Mouse (Mus musculus) thymus, postnatal 4 days (tissue): ENCODE measurements around the gene Acss2.
"Not testable (repeated sequence)": the region's sequence is repeated elsewhere in the genome, so short reads cannot be mapped to it uniquely, and the experiment has no call there.

Experiments
- DNase-seq: peaks from one replicate; pipeline ENCODE4 v3.0.0; 2021

Acss2 gene

DNA sequence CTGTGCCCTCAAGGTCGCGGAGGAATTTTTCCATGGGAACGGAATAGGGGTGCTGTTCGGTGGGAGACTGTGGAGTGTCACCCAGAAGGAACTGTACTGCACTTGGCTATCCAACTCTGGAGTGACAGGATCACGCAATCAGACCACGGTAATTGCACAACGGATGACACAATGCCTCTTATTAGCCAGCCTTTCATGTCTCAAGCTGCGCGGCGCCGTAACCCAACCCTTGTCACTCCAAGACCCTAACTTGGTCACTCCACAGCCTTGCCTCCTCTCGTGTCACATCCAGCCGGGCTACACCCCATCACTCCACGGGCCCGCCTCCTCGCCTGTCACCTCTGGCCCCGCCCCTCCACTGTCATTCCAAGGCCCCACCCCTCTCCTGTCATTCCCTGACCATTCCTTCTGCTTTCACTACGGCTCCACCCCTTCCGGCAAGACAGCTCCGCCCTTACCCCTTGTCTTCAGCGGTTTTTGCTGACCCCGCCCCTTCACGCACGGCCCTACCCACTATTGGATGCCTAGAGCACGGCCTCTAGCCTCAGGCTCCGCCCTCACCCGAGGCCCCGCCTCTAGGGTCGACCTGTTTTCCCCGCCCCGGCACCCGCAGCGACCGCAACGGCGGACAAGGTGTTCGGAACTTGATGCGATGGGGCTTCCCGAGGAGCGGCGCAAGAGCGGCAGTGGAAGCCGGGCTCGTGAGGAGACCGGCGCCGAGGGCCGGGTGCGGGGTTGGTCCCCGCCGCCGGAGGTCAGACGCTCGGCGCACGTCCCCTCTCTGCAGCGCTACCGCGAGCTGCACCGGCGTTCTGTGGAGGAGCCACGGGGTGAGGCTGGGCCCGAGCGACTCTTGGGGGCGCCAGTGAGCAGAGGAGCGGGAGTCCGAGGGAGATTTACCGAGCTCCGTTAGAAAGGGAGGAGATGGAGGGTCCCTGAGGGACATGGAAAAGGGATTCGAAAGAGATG is at the start of gene Acss2, which contains the start of gene Ggt7:
Acss2 (plus strand) TSS at position 494 of the 969 bp plus-strand sequence.
Ggt7 (minus strand) TSS at position 783 of the 969 bp plus-strand sequence.
- DNase-seq = peak; percentile 99

DNA sequence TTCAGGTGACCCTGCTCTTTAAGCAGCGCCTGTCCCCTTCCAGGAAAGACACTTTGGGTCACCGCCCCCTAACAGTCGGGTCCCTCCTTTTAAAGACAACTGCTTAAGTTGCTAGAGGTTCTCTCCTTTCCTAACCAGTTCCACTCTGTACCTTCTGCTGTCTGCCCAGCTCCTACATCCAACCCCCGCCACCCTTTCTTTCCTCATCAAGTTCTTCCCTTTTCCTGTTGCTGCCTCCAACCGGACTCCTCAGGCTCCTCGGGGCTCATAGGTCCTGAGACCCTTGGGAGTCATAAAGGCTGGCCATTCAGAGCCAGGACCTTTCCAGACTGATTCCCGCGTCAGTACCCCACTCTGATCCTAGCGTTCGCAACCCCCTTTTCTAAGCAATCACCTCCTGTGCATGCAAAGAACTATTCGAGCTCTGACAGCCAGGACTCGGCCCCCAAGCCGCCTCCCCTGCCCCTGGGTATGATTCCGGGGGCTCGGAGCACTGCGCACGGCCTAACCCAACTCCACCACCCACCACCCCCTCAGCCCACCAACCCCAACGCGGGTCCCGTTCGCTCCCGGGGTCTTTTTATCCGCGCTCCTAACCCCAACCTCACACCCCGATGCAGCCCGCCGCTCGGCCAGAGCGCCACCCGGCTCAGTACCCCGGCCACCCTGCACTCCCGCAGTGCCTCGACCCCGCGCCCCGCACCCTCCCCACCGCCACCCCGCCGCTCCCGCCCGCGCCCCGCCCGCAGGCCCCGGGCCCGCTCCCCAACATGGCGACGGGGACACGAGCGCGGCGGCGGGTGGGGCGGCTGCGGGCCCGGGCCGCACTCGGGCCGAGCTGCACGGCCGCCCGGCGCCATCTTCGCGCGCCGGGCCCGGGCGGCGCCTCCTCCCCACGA is 44.8 kb upstream of the Acss2 start:
- peak; percentile 68 for DNase-seq

DNA sequence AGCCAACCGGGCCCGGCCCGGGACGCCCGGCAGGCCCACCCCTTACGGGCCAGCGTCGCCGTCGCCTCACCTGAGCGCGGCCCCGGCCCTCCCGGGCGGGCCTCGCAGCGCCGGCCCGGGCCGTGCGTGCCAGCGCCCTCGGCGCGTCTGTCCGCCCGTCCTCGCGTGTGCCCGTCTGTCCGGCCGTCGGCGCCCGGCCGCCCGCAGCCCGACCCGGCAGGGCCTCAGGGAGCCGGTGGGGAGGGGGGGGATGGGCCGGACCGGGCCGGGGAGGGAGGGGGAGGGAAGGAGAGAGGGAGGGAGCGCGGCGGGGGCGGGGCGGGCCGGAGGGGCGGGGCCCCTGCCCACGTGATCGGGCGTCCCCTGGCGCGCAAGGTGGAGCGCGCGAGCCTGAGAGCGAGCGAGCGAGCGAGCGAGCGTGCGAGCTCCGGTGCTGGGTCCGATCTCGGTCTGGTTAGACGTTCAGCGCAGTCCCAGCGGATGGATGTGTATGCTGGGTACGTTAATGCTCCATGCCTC is 44.1 kb upstream of the Acss2 start, which contains the start of gene Ncoa6:
Ncoa6 (minus strand) TSS at position 325 of the 519 bp plus-strand sequence.
- peak; percentile 84 for DNase-seq

DNA sequence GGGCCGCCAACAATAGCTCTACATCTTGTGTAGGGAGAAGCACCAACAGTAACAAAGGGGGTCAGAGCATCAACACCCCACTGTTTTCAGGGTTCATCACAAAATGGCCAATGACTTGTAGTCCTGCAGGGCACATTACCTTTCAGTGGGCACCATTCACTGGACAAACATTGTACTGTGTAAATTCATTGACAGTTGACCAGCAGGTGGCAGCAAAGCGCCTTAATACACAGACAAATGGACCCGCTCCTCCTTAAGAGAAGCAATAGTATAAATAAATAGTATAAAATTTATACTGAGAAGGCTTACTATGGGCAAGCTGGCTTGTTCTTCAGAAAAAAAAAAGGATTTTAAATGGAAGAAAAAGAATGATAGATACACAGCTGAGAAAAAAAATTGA is 35.7 kb upstream of the Acss2 start:
- DNase-seq = peak; percentile 86

DNA sequence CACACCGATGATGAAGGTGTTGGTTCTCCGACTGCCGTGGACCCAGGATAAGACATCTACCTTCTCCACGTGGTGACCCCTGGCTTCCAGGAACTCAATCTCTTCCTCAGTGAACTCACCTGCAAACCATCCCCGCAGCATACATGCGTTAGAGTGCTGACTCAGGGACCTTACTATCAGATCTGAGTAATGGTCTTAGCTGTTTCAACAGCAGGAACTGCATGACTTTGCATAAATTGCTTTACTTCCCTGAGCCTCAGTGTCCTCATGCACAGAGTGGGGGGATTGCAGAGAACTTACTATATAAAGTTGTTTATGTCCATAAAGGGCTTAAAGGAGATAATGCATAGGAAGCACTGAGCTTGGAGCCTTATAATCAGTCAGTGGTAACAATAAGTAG is 26.8 kb upstream of the Acss2 start:
- DNase-seq = no peak

DNA sequence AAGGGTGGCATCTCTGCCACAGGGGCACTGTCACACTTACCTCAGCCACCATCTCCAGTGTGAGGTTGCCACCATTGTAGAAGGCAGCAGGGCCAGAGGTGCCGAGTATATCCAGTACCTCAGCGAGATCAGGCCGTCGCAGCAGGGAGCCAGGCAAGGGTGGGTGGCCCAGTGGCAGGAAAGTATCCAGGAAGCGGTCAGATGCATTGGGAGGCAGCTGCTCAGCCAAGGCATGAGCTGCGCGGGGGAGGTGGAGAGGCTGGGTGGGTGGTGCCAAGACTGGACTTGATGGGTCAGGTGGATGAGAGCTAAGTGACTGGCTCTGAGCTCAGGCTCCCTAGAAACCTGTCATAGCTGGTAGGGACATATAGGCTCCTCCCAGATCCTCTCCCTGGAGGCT is 15.2 kb upstream of the Acss2 start:
- no peak for DNase-seq

DNA sequence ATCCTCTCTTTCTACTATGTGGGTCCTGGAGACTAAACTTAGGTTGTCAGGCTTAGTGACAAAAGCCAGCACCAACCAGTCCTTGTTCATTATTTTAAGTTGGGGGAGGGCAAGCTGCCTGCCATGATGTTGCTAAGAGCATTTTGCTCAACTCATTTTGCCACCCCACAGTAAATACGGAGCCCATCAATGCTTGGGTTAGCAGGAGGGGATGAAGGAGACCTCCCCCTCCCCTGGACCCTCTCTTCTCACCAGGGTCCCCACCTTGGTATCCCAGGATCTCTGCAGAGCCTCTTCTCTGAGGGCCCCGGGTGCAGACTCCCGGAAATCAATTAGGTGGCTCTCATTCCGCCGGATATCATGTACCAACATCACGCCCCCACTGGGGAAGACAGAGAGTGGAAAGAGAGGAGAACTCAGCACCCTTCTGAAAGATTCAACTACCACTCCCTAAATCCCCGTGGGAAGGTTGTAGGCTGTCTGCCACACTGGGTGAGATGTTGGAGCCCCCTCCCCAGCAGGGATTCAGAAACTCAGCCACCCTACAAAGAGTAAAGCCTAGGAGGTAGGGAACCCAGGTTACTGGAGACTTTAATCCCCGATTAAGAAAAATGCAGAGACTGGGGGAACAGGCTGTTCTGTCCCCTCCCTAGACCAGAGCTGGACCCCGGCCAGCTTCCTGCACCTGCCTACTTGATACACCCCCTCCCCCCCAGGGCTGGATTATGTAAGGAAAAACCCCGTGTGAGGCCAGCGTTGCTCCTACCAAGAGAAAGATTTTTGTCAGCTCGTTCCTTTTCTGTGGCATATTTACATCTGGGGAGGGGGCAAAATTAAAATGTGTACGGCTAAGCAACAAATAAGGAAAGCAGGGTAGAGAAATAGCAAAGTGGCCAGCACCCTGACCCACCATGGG is 13.1 kb upstream of the Acss2 start:
- no peak for DNase-seq

DNA sequence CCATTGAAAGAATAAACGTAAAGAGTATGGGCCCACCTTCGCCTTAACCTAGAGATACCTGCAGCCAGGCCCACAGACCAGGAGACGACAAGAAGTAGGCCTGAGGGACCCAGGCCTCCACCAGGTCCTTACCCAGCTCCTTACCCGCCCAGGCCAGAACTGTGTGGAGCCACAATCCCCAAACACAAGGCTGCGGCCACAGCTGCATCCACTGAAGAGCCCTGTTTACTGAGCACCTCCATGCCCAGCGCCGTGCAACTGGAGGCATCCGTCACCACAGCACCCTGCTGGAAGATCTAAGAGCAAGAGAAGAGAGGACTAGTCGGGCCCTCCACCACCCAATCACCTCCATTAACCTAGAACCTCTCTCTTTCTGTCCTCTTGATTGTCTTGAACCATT is 11.9 kb upstream of the Acss2 start:
- no peak for DNase-seq

DNA sequence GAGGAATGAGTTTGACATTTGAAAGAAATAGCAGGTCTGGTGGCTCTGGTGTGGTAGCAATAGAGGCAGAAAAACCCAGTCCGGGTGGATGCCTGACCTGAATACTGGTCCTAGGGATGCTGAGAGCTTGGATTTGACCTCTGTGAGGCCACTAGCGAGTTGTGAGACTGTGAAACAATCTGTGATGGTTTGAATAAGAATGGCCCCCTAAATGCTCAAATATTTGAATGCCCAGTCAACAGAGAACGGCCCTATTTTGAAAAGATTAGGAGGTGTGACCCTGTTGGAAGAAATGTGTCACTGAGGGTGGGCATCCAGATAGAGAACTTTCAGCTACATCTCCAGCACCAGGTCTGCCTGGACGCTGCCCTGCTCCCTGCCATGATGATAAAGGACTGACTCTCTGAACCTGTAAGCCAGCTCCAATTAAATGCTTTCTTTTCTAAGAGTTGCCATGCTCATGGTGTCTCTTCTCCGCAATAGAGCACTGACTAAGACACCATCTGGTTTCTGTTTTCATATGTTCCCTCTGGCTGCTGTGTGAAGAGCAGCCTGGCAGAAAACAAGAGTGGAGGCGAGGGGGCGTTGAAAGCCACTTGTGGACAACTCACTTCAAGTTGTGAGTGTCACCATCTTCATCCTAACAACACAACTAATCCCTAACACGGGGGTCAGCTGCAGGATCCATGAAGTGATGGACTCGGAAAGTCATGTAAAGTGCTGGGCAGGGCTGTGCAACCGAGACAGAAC is 9.9 kb upstream of the Acss2 start:
- DNase-seq = no peak

DNA sequence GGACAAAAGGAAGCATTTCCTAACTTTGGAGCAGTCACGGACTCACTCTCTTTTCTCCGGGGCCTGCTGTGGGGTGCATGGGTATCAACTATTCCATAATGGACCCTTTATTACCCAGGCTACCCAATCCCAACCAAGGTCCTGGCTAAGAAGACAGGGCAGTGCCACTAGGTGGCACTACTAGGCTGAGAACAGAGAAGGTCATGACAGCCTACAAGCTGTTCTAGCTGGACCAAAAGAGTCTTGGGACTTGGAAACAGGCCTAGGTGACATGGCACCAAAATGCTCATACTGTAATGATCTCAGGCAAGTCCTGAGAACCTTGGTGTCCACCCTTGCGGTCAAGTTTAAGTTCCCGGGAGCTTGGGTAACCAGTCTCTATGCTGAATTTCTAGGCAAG is 5.3 kb upstream of the Acss2 start:
- peak; percentile 81 for DNase-seq

DNA sequence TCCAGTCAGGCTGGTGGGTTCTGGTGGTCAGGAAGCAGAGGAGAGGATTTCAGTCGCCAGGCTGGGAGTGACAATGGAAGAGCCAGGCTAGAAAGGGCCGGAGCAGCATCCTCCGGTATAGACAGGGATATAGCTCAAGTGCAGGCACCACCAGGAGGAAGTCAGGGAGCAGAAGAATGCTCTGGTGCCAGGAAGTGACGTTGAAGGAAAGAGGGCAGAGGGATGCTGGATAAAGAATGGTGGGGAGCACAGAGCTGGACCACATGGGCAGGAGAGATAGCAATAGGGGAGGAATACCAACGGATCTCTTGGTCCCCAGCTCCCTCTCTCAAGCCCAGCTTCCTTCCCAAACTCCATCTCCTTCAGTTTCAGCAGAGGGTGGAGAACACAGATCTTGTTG is 4.2 kb upstream of the Acss2 start:
- DNase-seq = no peak

DNA sequence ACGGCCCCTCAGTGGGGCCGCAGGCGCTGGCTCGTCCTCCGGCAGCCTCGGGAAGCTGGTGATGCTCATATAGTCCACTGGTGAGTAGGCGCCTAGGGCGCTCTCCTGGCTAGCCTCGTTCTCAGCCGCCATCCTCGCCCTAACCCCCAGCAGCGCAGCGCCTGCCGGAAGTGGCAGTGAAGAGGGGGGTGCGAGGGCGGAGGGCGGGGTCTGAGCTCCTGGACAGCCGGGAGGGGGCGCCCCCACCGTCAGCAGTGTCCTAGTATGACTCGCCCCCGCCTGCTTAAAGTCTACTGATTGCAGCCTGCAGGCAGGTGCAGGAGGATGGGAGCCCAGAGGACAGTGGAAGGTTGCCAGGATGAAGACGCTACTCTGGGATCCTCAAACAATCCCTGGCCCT is 3.1 kb upstream of the Acss2 start:
- DNase-seq = peak; percentile 96

DNA sequence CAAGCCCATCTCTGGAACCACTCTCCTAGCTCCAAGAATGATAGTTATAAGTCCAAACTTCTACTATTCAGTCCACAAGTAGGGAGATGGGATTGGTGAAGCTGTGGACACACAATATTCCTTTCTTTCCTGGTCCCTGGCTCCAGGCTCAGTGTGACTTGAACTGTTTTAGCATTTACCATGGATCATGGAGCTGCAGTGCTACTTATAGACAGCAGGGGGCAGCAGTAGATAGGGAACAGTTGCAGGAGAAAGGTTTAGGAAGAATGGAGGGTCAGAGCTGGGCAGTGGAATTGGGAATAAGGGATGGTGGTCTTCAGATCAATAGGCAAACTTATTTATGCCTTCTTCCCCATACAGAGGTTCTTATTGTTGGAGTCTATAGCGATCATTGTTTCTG is 1.8 kb upstream of the Acss2 start:
- peak; percentile 72 for DNase-seq

DNA sequence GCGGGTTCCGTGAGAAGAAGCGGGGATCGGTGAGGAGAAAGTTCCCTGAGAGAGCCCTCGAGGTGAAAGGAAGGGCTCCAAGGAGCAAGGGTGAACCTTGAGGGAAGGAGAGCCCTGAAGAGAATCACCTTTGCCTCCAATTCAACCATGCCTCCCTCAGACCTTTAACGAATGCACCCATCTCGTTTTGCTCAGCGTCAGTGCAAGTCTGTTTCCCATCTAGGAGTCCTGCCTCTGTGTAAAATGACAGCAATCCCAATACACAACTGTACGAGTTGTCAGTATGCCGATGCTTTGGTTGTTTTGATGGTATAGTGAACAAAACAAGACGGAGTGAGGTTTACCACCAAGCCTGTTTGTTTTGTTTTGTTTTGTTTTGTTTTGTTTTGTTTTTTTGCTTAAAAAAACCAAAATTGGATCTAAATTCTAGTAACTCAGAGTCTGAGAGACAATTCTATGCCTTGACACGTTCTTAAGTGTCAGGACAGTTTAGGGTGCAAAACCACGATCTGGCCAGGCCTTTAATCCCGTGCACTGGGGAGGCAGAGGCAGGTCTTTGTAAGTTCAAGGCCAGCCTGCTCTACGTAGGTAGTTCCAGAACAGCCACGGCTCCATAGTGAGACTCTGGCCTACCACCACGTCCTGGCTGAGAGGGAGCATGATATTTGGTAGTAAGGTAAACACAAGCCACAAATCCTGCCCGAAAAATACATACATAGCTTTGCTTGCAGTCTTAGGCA is 953 bp downstream of the Acss2 start:
- DNase-seq = no peak

DNA sequence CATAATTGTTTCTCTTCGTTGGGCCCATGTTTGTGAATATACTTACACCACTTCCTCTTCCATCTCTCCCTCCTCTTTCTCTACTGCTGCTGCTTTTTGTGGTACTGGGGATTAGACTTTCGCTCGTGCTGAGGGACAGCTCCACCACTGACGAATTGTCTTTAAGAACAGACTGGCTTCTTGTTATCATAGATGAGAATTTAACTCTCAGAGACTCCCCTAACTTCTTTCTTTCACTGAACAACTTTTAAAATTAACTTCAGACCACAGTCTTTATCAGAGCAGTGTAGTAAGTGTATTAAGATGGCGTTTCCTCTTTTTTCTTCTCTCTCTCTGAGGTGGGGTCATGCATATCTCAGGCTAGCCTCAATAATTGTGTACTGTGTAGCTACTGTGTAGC is 6.0 kb downstream of the Acss2 start:
- no peak for DNase-seq

DNA sequence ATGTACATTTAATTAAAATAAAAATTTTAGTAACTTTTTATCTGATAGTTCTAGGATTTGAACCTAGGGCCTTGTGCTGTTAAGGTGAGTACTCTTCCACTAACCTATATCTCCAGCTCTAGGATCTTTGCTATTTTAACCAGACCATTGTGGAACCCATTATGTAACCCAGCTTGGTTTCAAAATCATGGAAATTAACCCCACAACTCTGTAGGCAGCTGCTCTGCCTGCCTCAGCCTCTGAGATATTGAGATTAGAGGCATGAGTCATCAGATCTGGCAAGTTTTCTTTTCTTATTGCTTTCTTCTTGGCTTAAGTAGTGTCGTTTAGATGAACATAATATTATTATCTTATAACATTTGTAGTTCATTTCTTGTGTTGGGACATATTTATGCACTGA is 6.6 kb downstream of the Acss2 start:
- no peak for DNase-seq

DNA sequence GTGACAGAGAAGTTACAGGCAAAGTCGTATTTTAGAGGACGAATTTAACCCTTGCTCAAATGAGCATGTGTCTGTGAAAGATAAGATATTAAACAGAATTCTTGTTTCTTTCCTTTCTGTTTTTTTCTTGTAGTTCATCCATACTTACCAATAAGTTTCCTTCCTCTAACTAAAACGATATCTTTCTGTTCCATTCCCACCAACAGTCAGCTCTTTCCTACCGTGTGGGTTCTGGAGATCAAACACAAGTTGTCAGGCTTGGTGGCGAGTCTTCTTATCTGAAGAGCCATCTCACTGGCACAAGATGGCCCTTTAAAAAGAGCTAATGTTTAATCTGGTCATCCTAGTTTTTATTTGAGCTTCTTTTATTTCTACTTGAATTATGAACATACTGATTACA is 9.6 kb downstream of the Acss2 start:
- DNase-seq = no peak

DNA sequence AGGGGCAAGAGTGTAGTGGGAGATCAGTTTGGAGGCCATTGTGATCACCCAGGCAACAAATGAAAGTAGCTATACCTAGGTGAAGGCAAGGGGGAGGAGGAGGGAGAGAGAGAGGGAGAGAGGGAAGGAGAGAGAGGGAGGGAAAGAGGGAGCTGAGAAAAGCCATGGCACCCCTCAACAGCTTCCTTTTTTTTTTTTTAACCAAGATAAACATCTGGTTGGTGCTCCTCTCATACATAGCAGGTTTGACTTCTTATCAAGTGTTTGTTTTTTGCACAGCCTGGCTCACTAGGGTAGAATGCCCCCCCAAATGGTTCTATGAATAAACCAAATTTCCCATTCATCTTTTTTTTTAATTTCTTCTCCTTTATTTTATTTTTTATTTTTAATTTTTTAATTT is 18.5 kb downstream of the Acss2 start:
- no peak for DNase-seq

DNA sequence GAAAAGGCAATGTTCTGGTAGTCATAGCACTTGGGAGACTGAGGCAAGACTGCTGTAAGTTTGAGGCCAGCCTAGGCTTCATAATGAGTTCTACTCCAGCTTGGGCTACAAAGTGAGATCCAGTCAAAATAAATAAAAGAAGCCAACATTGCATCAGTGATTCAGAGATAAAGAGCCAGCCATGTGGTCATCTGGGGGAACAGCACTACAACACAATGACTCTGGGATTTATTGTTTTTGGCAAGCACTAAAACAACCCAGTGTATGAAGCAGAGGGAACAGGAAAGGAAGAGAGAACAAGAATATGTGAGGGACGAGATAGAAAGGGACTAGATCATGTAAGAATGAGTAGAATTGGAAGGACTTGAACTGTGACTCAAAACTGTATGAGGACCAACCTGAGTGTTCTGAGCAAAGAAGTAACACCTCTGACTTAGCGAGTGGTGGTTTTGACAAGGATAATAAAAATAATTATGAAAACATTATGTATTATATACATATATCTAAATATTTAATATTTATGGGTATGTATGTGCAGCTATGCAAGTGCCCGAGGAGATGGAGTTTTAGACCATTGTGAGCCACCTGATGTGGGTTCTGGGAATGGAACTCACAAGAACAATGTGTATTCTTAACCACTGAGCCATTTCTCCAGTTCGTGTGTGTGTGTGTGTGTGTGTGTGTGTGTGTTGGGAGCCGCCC is 20.2 kb downstream of the Acss2 start:
- no peak for DNase-seq

DNA sequence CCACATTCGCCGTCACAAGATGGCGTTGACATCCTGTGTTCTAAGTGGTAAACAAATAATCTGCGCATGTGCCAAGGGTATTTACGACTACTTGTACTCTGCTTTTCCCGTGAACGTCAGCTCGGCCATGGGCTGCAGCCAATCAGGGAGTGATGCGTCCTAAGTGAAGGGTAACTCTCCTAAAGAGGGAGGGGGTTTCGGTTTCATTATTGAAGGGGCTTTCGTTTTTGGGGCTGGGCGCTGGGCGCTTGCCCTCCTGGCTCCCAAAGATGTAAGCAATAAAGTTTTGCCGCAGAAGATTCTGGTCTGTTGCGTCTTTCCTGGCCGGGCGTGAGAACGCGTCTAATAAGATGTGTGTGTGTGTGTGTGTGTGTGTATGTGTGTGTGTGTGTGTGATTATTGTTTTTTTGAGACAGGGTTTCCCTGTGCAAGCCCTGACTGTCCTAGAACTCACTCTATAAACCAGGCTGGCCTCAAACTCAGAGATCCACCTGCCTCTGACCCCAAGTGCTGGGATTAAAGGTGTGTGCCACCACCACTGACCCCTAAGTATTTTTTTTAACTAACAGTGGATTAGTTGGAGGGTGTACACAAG is 20.8 kb downstream of the Acss2 start:
- not testable (repeated sequence) for DNase-seq
